Mouse (Mus musculus): ENCODE data around the gene Prr32. TPM values are rescaled to one million over a fixed set of nuclear protein-coding genes. Genes with fewer than 3 reads are reported as not detected.

The Prr32 gene
- polyA plus RNA-seq (2016; fragmentation: Nextera tagmentation; extraction: Ambion mirVana), result 0.15 and 0.28 TPM in 2 replicates

DNA sequence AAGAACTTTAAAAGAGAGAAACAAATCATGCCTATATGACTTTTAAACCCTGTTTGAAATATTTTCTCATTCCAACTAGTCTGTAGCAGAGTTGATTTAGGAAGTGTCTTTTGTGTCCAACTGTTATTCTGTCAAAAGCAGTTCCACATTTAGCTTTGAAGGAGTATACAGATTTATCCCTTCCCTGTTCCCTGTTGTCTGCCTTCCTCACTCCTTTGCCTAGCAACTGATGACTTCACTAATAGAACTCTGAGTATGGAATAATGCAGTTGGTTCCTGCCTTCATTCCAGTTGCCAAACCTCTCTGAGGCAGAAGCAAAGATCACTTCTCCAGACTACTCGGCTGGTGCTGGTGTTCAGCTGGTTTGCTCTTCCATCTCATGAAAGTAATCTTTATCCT is at the start of gene Prr32:
TSS of gene Prr32 (plus strand) at position 301 of the 400 bp plus-strand sequence.
- Histone ChIP-seq H3K27me3 (replicated peaks) (no peaks in the 10 kb centered on the region), H3K9me3 (replicated peaks) (no peaks in the 10 kb centered on the region), H3K9ac (no peak within 1 kb of the TSS), H3K27ac (ENCODE audit: poor library complexity, severe bottlenecking) (no peak within 1 kb of the TSS), H3K4me1 (replicated peaks) (no peaks in the 10 kb centered on the region), H3K36me3 (no peaks in the 10 kb centered on the region), H3K4me3 (no peak within 1 kb of the TSS), H3K4me2 (no peak within 1 kb of the TSS)
- ATAC-seq (ENCODE audit: insufficient number of reproducible peaks, low FRiP score), result no peak
- 75% methylated on average over 1 of the region's 1 CpGs for WGBS
